Mouse (Mus musculus) embryonic facial prominence, embryonic 10.5 days (tissue): ENCODE data around the gene Crxos. TPM values are rescaled to one million over a fixed set of nuclear protein-coding genes. Genes with fewer than 3 reads are reported as not detected.

Experiments
- DNase-seq: peaks from one replicate; pipeline ENCODE4 v3.0.0-alpha.2; 2017; ENCODE audit warnings: low spot score
- H3K27ac ChIP-seq: fragments of 300-500 bp; sonication (generic); replicated peaks from 2 replicates; pipeline ENCODE4 v1.5.1; 2016; ENCODE audit warnings: mild to moderate bottlenecking
- H3K27me3 ChIP-seq: fragments of 300-500 bp; sonication (generic); replicated peaks from 2 replicates; pipeline ENCODE4 v1.6.1; 2016; ENCODE audit warnings: low read depth, mild to moderate bottlenecking; ENCODE audit not compliant: poor library complexity, severe bottlenecking
- H3K36me3 ChIP-seq: fragments of 300-500 bp; sonication (generic); replicated peaks from 2 replicates; pipeline ENCODE4 v1.6.1; 2016; ENCODE audit warnings: mild to moderate bottlenecking, moderate library complexity
- H3K4me1 ChIP-seq: fragments of 300-500 bp; sonication (generic); 2 replicates; pipeline ENCODE4 v1.6.1; 2016
- H3K4me3 ChIP-seq: fragments of 300-500 bp; sonication (generic); 2 replicates; pipeline ENCODE4 v1.5.1; 2016; ENCODE audit warnings: mild to moderate bottlenecking, moderate library complexity
- H3K9me3 ChIP-seq: fragments of 300-500 bp; sonication (generic); 2 replicates; pipeline ENCODE4 v1.6.1; 2016; ENCODE audit warnings: mild to moderate bottlenecking
- WGBS: fragments of 180-500 bp; shearing (Covaris S2); methylation state at CpG from one replicate; pipeline ENCODE4 v1.1.7; 2016; 5-methylcytosine and 5-hydroxymethylcytosine counted together
- polyA plus RNA-seq: library from polyadenylated mRNA; unstranded; fragments of >200 nt; fragmentation: Nextera tagmentation; extraction: Ambion mirVana; gene quantifications from 2 replicates; pipeline ENCODE4 v1.2.1, GENCODE M21; 2016

Gene Crxos
- polyA plus RNA-seq, 1 experiment from 2014 or later = not detected

DNA sequence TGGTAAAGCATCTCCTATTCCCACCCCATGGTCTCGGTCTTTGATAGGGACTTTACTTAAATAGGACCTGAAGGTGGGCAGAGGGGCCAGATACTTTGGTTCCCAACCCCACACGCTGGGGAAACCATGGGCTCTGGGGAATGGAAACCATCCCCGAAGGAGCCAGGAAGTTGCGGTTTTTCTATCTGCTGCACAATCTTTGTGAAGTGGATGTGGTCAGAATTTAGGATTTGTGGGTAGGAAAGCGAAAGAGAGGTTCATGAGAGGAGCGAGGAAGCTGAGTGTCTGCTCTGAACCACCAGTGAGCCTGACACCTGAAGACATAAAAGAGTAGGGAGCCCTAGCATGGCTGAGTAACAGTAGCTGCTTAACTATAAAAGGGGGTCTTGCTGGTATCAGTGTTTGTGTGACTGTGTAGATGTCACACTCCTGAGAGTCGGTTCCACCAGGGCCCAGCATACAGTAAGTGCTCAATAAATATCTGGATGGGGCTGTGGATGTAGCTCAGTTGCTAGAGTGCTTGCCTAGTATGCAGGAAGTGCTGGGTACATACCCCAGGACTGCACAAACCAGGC lies 66.9 kb downstream of the Crxos start:
- Histone ChIP-seq H3K27me3 (no peaks in the 10 kb centered on the region), H3K4me1 (peaks cover 26% of the 10 kb centered on the region), H3K9me3 (peaks cover 6% of the 10 kb centered on the region; the same call in 1 of the 2 replicates), H3K4me3 (no peak overlapping the region), H3K27ac (no peak overlapping the region), H3K36me3 (peaks cover 12% of the 10 kb centered on the region)
- DNase-seq = no peak
- 82% methylated on average over 7 of the region's 7 CpGs for WGBS

- no peak for DNase-seq
- Histone ChIP-seq H3K4me3 (no peak overlapping the region), H3K9me3 (peaks cover 6% of the 10 kb centered on the region; the same call in 1 of the 2 replicates), H3K27me3 (0 out of 2 replicates have a peak, but pooled peaks cover 2% of the 10 kb centered on the region), H3K4me1 (peaks cover 21% of the 10 kb centered on the region), H3K27ac (no peak overlapping the region), H3K36me3 (peaks cover 7% of the 10 kb centered on the region)
- 85% methylated on average over 15 of the region's 15 CpGs for WGBS
Measured at GRCm38 (mm10) chr7:15950008-15950407, 67.6 kb downstream of the Crxos start.

- no peak overlapping the region for H3K27ac ChIP-seq
- peaks cover 21% of the 10 kb centered on the region for H3K4me1 ChIP-seq
- WGBS = 79% methylated on average over 3 of the region's 3 CpGs
- peaks cover 9% of the 10 kb centered on the region for H3K36me3 ChIP-seq
- peaks cover 6% of the 10 kb centered on the region; the same call in 1 of the 2 replicates for H3K9me3 ChIP-seq
- DNase-seq = no peak
- peaks cover 17% of the 10 kb centered on the region for H3K27me3 ChIP-seq
- no peak overlapping the region for H3K4me3 ChIP-seq
Measured at GRCm38 (mm10) chr7:15952416-15952815, 70.0 kb downstream of the Crxos start.

Other genes starting within 250 kb of the Crxos start
- gene Obox3, start 242.7 kb upstream of the Crxos start, polyA plus RNA-seq = not detected in 2 replicates
- gene Obox5, start 132.5 kb upstream of the Crxos start, polyA plus RNA-seq = not detected in 2 replicates
- not detected in 2 replicates for gene Obox6, start 42.9 kb upstream of the Crxos start, polyA plus RNA-seq
- 0.11 and 0.13 TPM in 2 replicates for gene Crx, start 2.6 kb upstream of the Crxos start, polyA plus RNA-seq
- gene Selenow, start 39.8 kb downstream of the Crxos start, polyA plus RNA-seq = 756 and 839 TPM in 2 replicates
- 180 and 185 TPM in 2 replicates for gene Nop53, start 63.5 kb downstream of the Crxos start, polyA plus RNA-seq
- gene Ehd2, start 85.0 kb downstream of the Crxos start, polyA plus RNA-seq = 11.6 and 13.8 TPM in 2 replicates
- 8.9 and 9.2 TPM in 2 replicates for gene Bicra, start 165.3 kb downstream of the Crxos start, polyA plus RNA-seq
- gene Zfp541, start 179.2 kb downstream of the Crxos start, polyA plus RNA-seq = 0.05 TPM in 1 of 2 replicates, not detected in the other
- gene Napa, start 215.8 kb downstream of the Crxos start, polyA plus RNA-seq = 200 and 202 TPM in 2 replicates
- 25.8 and 26.7 TPM in 2 replicates for gene Kptn, start 237.3 kb downstream of the Crxos start, polyA plus RNA-seq
- gene Slc8a2, start 247.2 kb downstream of the Crxos start, polyA plus RNA-seq = 0.16 and 0.20 TPM in 2 replicates